Mouse (Mus musculus) stomach, postnatal 0 days (tissue): ENCODE results near the gene Psmd2.

Experiments
- CTCF ChIP-seq: IDR thresholded peaks from 2 replicates; pipeline ENCODE4 v1.5.1; 2016; ENCODE audit warnings: antibody characterized with exemption, low read depth, mild to moderate bottlenecking, moderate library complexity
- EP300 ChIP-seq: optimal IDR thresholded peaks from 2 replicates; pipeline ENCODE3; 2016; ENCODE audit warnings: antibody characterized with exemption

DNA sequence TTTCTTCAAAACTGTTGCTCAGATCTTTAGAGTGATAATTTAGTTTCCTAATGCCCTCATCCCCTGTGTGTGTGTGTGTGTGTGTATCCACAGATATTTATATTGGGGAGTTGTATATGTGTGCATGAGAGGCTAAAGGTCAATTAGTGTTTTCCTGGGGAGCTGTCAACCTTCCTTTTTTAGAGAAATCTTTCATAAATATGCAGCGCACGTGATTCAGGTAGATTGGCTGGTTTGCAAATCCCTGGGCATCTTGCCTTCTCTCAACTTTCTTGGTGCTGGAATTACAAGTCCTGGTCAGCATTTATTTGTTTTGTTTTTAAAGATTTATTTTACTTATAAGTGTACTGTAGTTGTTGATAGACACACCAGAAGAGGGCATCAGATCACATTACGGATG lies 18.8 kb downstream of the Psmd2 start:
- TF ChIP-seq CTCF (no peak), EP300 (no peak)
